In genomic region chr3:121291560-121292258, GRCm38 (mm10) we compare ENCODE assay signal across 8 mouse cellular contexts. TPM values are rescaled to one million over a fixed set of nuclear protein-coding genes. Genes with fewer than 3 reads are reported as not detected.
DNase-seq lines count a peak whose midpoint lies in the region; ATAC-seq and TF ChIP-seq lines count a peak whose summit lies in the region.

Gene Alg14 (plus strand): TSS chr3:121291773.

- no peaks in the 10 kb centered on the region for H3K9me3 ChIP-seq in CH12.LX (replicated peaks; ENCODE audit: low read length)
- no peaks in the 10 kb centered on the region for H3K9me3 ChIP-seq in forebrain, embryonic 11.5 days (ENCODE audit: control insufficient read depth, low read length)
- no peaks in the 10 kb centered on the region for H3K9me3 ChIP-seq in heart, embryonic 16.5 days (replicated peaks; ENCODE audit: control insufficient read depth, low read length)
- no peaks in the 10 kb centered on the region for H3K9me3 ChIP-seq in liver, embryonic 15.5 days (replicated peaks)
- H3K9me3 ChIP-seq in neural tube, embryonic 12.5 days: no peaks in the 10 kb centered on the region

- TF ChIP-seq POLR2A in CH12.LX (IDR thresholded peaks at IDR 0.05; ENCODE audit: low read depth, low read length): peak; percentile 94

- TF ChIP-seq EP300 in CH12.LX (IDR thresholded peaks at IDR 0.05; ENCODE audit: low read length): no peak

- H3K4me2 ChIP-seq in CH12.LX (ENCODE audit: insufficient read depth, low read depth, poor library complexity, severe bottlenecking): peak within 1 kb of the TSS; percentile 88
- H3K4me2 ChIP-seq in forebrain, embryonic 11.5 days (ENCODE audit: low read depth, low read length, severe bottlenecking): peak within 1 kb of the TSS; percentile 67
- peak within 1 kb of the TSS; percentile 69 for H3K4me2 ChIP-seq in heart, embryonic 16.5 days (ENCODE audit: low read depth, low read length)
- peak within 1 kb of the TSS; percentile 80 for H3K4me2 ChIP-seq in liver, embryonic 15.5 days
- peak within 1 kb of the TSS; percentile 66 for H3K4me2 ChIP-seq in neural tube, embryonic 12.5 days (replicated peaks)

- peak within 1 kb of the TSS; percentile 76 for H3K27ac ChIP-seq in CH12.LX (ENCODE audit: insufficient read depth, low read depth)
- H3K27ac ChIP-seq in forebrain, embryonic 11.5 days (ENCODE audit: low read depth, low read length): peak within 1 kb of the TSS; percentile 91; the same call in 1 of the 2 replicates
- peak within 1 kb of the TSS; percentile 95 for H3K27ac ChIP-seq in heart, embryonic 16.5 days (ENCODE audit: low read length)
- peak within 1 kb of the TSS; percentile 91 for H3K27ac ChIP-seq in liver, embryonic 15.5 days (replicated peaks)
- peak within 1 kb of the TSS; percentile 77 for H3K27ac ChIP-seq in neural tube, embryonic 12.5 days

- peak within 1 kb of the TSS; percentile 68 to 85 (median 70) for H3K4me3 ChIP-seq in CH12.LX (replicated peaks in 1 of 3; ENCODE audit: low read depth in 2 of 3, low read length in 2 of 3, poor library complexity in 1 of 3)
- H3K4me3 ChIP-seq in forebrain, embryonic 11.5 days (ENCODE audit: low read depth, low read length): peak within 1 kb of the TSS; percentile 57
- H3K4me3 ChIP-seq in heart, embryonic 16.5 days (ENCODE audit: low read length): peak within 1 kb of the TSS; percentile 70
- peak within 1 kb of the TSS; percentile 72 for H3K4me3 ChIP-seq in liver, embryonic 15.5 days (replicated peaks)
- peak within 1 kb of the TSS; percentile 58 for H3K4me3 ChIP-seq in neural tube, embryonic 12.5 days

- peaks cover 0 to 19% of the 10 kb centered on the region in 2 experiments; a peak in 2 of 4 replicates for H3K4me1 ChIP-seq in CH12.LX (ENCODE audit: control insufficient read depth in 1 of 2, insufficient read depth in 2 of 2)
- H3K4me1 ChIP-seq in forebrain, embryonic 11.5 days (replicated peaks; ENCODE audit: control insufficient read depth, insufficient read depth, low read length): 0 out of 2 replicates have a peak, but pooled peaks cover 3% of the 10 kb centered on the region
- 0 out of 2 replicates have a peak, but pooled peaks cover 4% of the 10 kb centered on the region for H3K4me1 ChIP-seq in heart, embryonic 16.5 days (ENCODE audit: control insufficient read depth, insufficient read depth, low read length)
- peaks cover 27% of the 10 kb centered on the region for H3K4me1 ChIP-seq in liver, embryonic 15.5 days (replicated peaks)
- no peaks in the 10 kb centered on the region for H3K4me1 ChIP-seq in neural tube, embryonic 12.5 days

- H3K9ac ChIP-seq in CH12.LX (ENCODE audit: insufficient read depth, low read depth): peak within 1 kb of the TSS; percentile 90
- H3K9ac ChIP-seq in forebrain, embryonic 11.5 days (ENCODE audit: low read length): peak within 1 kb of the TSS; percentile 67
- H3K9ac ChIP-seq in heart, embryonic 16.5 days (ENCODE audit: low read length): peak within 1 kb of the TSS; percentile 81
- H3K9ac ChIP-seq in liver, embryonic 15.5 days: peak within 1 kb of the TSS; percentile 64
- peak within 1 kb of the TSS; percentile 57 for H3K9ac ChIP-seq in neural tube, embryonic 12.5 days

- TF ChIP-seq RAD21 in CH12.LX (IDR thresholded peaks at IDR 0.05; ENCODE audit: low read depth, low read length): no peak

- H3K79me2 ChIP-seq in CH12.LX (replicated peaks; ENCODE audit: control insufficient read depth, extremely low read depth, insufficient read depth, poor library complexity, severe bottlenecking): 0 out of 2 replicates have a peak, but pooled peaks cover 6% of the 10 kb centered on the region

- H3K27me3 ChIP-seq in CH12.LX (replicated peaks): no peaks in the 10 kb centered on the region
- H3K27me3 ChIP-seq in forebrain, embryonic 11.5 days (ENCODE audit: control insufficient read depth, insufficient read depth, low read length): no peaks in the 10 kb centered on the region
- no peaks in the 10 kb centered on the region for H3K27me3 ChIP-seq in heart, embryonic 16.5 days (ENCODE audit: control insufficient read depth, insufficient read depth, low read length)
- no peaks in the 10 kb centered on the region for H3K27me3 ChIP-seq in liver, embryonic 15.5 days
- no peaks in the 10 kb centered on the region for H3K27me3 ChIP-seq in neural tube, embryonic 12.5 days (replicated peaks)

- no peak for TF ChIP-seq CTCF in CH12.LX (conservative IDR thresholded peaks at IDR 0.05 in 1 of 2, IDR thresholded peaks at IDR 0.05 in 1 of 2; ENCODE audit: low read depth in 2 of 2, low read length in 2 of 2)

- H3K36me3 ChIP-seq in CH12.LX (replicated peaks in 1 of 2; ENCODE audit: control insufficient read depth in 1 of 2, insufficient read depth in 1 of 2, low read length in 1 of 2): peaks cover 0 to 4% of the 10 kb centered on the region in 2 experiments
- no peaks in the 10 kb centered on the region for H3K36me3 ChIP-seq in forebrain, embryonic 11.5 days (ENCODE audit: control insufficient read depth, insufficient read depth, low read length)
- no peaks in the 10 kb centered on the region for H3K36me3 ChIP-seq in heart, embryonic 16.5 days (ENCODE audit: control insufficient read depth, insufficient read depth)
- H3K36me3 ChIP-seq in liver, embryonic 15.5 days (replicated peaks): no peaks in the 10 kb centered on the region
- no peaks in the 10 kb centered on the region for H3K36me3 ChIP-seq in neural tube, embryonic 12.5 days

- in situ Hi-C loops in CH12.LX (cut with MboI; ENCODE audit: low pct_ligation_motif_present, low pct_unique_long_range_greater_than_20kb, low sequenced_read_pairs): loop anchor here (5.0 kb wide), 2 partner anchors 34 to 119 kb away; partner anchors contain the start of gene Rwdd3

- under 1% methylated on average over 42 of the region's 42 CpGs for WGBS in forebrain, embryonic 11.5 days
- under 1% methylated on average over 42 of the region's 42 CpGs for WGBS in heart, embryonic 16.5 days
- under 1% methylated on average over 42 of the region's 42 CpGs for WGBS in liver, embryonic 15.5 days (ENCODE audit: insufficient replicate concordance)
- under 1% methylated on average over 42 of the region's 42 CpGs for WGBS in neural tube, embryonic 12.5 days

- peak; percentile 96 for ATAC-seq in forebrain, embryonic 11.5 days (replicated peaks; ENCODE audit: low FRiP score)
- ATAC-seq in heart, embryonic 16.5 days (replicated peaks; ENCODE audit: extremely low read depth, insufficient read depth, low FRiP score): peak; percentile 98
- peak; percentile 95 for ATAC-seq in liver, embryonic 15.5 days (ENCODE audit: insufficient read depth)
- ATAC-seq in neural tube, embryonic 12.5 days (ENCODE audit: low FRiP score, low read depth): peak; percentile 97

- peak; percentile 97 for DNase-seq in CH12.LX (ENCODE audit: extremely low read depth)
- DNase-seq in c-Kit-positive CD71-positive TER-119-negative erythroid progenitor cells, embryonic 14.5 days (ENCODE audit: low read depth): peak; percentile 98
- DNase-seq in forebrain, embryonic 11.5 days (ENCODE audit: low spot score): peak; percentile 95
- peak; percentile 97 to 98 for DNase-seq in kidney, postnatal 36 days
- peak; percentile 99 for DNase-seq in telencephalon, adult 2 months (ENCODE audit: low read depth, low spot score)

- dilution Hi-C loops in CH12.LX (cut with MboI; ENCODE audit: extremely low pct_ligation_motif_present, extremely low pct_unique_long_range_greater_than_20kb, low sequenced_read_pairs): no loop called here

TF ChIP-seq in CH12.LX, 34 proteins besides CTCF, POLR2A, EP300 and RAD21 (continues in another document):
- TF ChIP-seq GABPA (IDR thresholded peaks at IDR 0.05; ENCODE audit: insufficient replicate concordance, low read depth, low read length) (peak; percentile 74; the same call in 1 of the 2 replicates), UBTF (IDR thresholded peaks at IDR 0.05; ENCODE audit: low read depth, low read length) (no peak), TBP (conservative IDR thresholded peaks at IDR 0.05; ENCODE audit: low read depth, low read length) (peak; percentile 92), RCOR1 (conservative IDR thresholded peaks at IDR 0.05; ENCODE audit: low read depth, low read length) (no peak), ELF1 (IDR thresholded peaks at IDR 0.05; ENCODE audit: low read depth, low read length) (peak; percentile 98), MYC (IDR thresholded peaks at IDR 0.05; ENCODE audit: low read depth, low read length) (peak; percentile 64; the same call in 1 of the 2 replicates), BHLHE40 (IDR thresholded peaks at IDR 0.05; ENCODE audit: low read depth, low read length) (no peak), CHD1 (IDR thresholded peaks at IDR 0.05; ENCODE audit: low read depth, low read length) (no peak), ETS1 (conservative IDR thresholded peaks at IDR 0.05; ENCODE audit: low read depth, low read length) (no peak), JUN (IDR thresholded peaks at IDR 0.05; ENCODE audit: insufficient read depth, low read depth, low read length) (no peak), SMC3 (IDR thresholded peaks at IDR 0.05; ENCODE audit: low read depth, low read length) (no peak), ZNF384 (IDR thresholded peaks at IDR 0.05; ENCODE audit: low read depth, low read length) (peak; percentile 63), SIN3A (IDR thresholded peaks at IDR 0.05; ENCODE audit: low read length) (peak; percentile 65), CHD2 (IDR thresholded peaks at IDR 0.05; ENCODE audit: low read length) (no peak; the same call in 1 of the 2 replicates), KAT2A (IDR thresholded peaks at IDR 0.05; ENCODE audit: insufficient replicate concordance, low read length) (peak; percentile 96; the same call in 1 of the 2 replicates), MEF2A (IDR thresholded peaks at IDR 0.05; ENCODE audit: borderline replicate concordance, low read depth, low read length) (peak; percentile 39; the same call in 1 of the 2 replicates), USF1 (IDR thresholded peaks at IDR 0.05; ENCODE audit: low read depth, low read length) (no peak), ZMIZ1 (IDR thresholded peaks at IDR 0.05; ENCODE audit: low read depth, low read length) (peak; percentile 74), TCF12 (IDR thresholded peaks at IDR 0.05; ENCODE audit: low read depth, low read length) (peak; percentile 86; the same call in 1 of the 2 replicates), POLR2AphosphoS2 (IDR thresholded peaks at IDR 0.05; ENCODE audit: low read depth, low read length) (peak; percentile 87; the same call in 1 of the 2 replicates), NELFE (IDR thresholded peaks at IDR 0.05; ENCODE audit: low read depth, low read length) (peak; percentile 95; the same call in 1 of the 2 replicates)

RNA-seq across cellular contexts. Expression of gene Alg14, which starts in this region (rescaled TPM):
- 5.0 and 6.3 TPM in 2 replicates for total RNA-seq in CH12.LX (2012; rRNA removed)
- 6.0 and 7.6 TPM in 2 replicates for total RNA-seq in CH12.LX (2014; rRNA removed)
- 8.3 and 10.2 TPM in 2 replicates for polyA plus RNA-seq in CH12.LX (2012; ENCODE audit: insufficient read length, low read depth)
- 28.9 and 30.2 TPM in 2 replicates for polyA plus RNA-seq in forebrain, embryonic 11.5 days (2014; fragmentation: Nextera tagmentation; extraction: Ambion mirVana)
- polyA plus RNA-seq in heart, embryonic 16.5 days (2015; fragmentation: Nextera tagmentation; extraction: Ambion mirVana): 37.9 and 39.8 TPM in 2 replicates
- 12.7 and 13.5 TPM in 2 replicates for polyA plus RNA-seq in liver, embryonic 15.5 days (2015; fragmentation: Nextera tagmentation; extraction: Ambion mirVana)
- polyA plus RNA-seq in neural tube, embryonic 12.5 days (2016; fragmentation: Nextera tagmentation; extraction: Ambion mirVana): 26.8 and 33.5 TPM in 2 replicates

Comparison
In these comparisons a context has a peak if more than half of its experiments do, and no peak if none do; other contexts are left out.
1. Peak in every context shown above with its lines: DNase-seq, ATAC-seq, H3K4me3 ChIP-seq and H3K27ac ChIP-seq.